In the genomic region with DNA sequence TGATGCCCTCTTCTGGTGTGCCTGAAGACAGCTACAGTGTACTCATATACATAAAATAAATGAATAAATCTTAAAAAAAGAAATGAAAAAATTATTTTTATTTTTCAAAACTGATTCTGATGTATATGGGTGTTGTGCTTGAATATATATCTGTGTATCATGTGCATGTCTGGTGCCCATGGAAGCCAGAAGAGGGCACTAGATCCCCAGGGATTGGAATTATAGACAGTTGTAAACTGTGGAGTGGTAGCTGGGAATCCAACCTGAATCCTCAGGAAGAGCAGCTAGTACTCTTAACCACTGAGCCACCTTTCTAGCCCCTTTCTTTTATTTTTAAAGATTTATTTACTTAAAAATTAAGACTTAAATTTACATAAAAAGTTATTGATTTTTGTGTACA, we compare ENCODE assay signal across 14 mouse cellular contexts.
"Had no signal": no experiment of that assay in that cellular context is flagged by ENCODE, and none has a peak within 500 bp of the region (broad histone marks: within the 10 kb centered on the region; RNA-seq: fewer than 3 reads in every experiment).

No protein-coding gene starts in this region.

- H3K4me3 ChIP-seq: limb, embryonic 15.5 days; liver, embryonic 12.5 days; midbrain, embryonic 10.5 days; midbrain, embryonic 15.5 days had no signal

- H3K4me1 ChIP-seq: liver, embryonic 12.5 days had no signal

- H3K36me3 ChIP-seq: limb, embryonic 15.5 days; liver, embryonic 12.5 days; midbrain, embryonic 10.5 days; midbrain, embryonic 15.5 days had no signal

- H3K27ac ChIP-seq: kidney, postnatal 0 days; limb, embryonic 15.5 days; liver, embryonic 12.5 days; midbrain, embryonic 10.5 days; midbrain, embryonic 15.5 days had no signal

- H3K9me3 ChIP-seq: limb, embryonic 15.5 days; liver, embryonic 12.5 days; midbrain, embryonic 10.5 days; midbrain, embryonic 15.5 days had no signal

- H3K4me2 ChIP-seq: limb, embryonic 15.5 days; liver, embryonic 12.5 days; lung, embryonic 14.5 days; midbrain, embryonic 15.5 days had no signal

- H3K9ac ChIP-seq: limb, embryonic 15.5 days; liver, embryonic 12.5 days; lung, embryonic 14.5 days; midbrain, embryonic 15.5 days had no signal

- ATAC-seq: liver, embryonic 12.5 days; midbrain, embryonic 15.5 days had no signal

- DNase-seq: kidney, adult 11 months; kidney, adult 9 months; kidney, postnatal 36 days; lung, embryonic 14.5 days; lung, postnatal 10 days; lung, postnatal 4 days; right cerebral cortex, postnatal 4 days; spleen, adult 18-20 months; thymus, postnatal 36 days had no signal

- H3K27me3 ChIP-seq: midbrain, embryonic 15.5 days had no signal
